Mouse (Mus musculus) lung, adult 2 months (tissue): ENCODE data around the gene Trpv2. TPM values are rescaled to one million over a fixed set of nuclear protein-coding genes. Genes with fewer than 3 reads are reported as not detected.
A peak's percentile ranks its signal among the peaks of the same experiment; 100 is the strongest.

Source experiments
- DNase-seq: peaks from one replicate; pipeline ENCODE4 v3.0.0; 2022
- H3K4me1 ChIP-seq: fragments of 200-500 bp; 2 replicates; pipeline ENCODE4 v1.6.1; 2011; ENCODE audit warnings: low read length; ENCODE audit not compliant: control insufficient read depth, insufficient read depth
- H3K4me3 ChIP-seq: fragments of 200-500 bp; replicated peaks from 2 replicates; pipeline ENCODE3; 2011; ENCODE audit warnings: low read depth, mild to moderate bottlenecking, control low read depth, low read length; ENCODE audit errors: extremely low read depth
- CTCF ChIP-seq: fragments of 200-500 bp; IDR thresholded peaks from 2 replicates; pipeline ENCODE4 v1.5.1; 2011; ENCODE audit warnings: mild to moderate bottlenecking, low read length, control low read depth; ENCODE audit not compliant: insufficient read depth
- POLR2A ChIP-seq: fragments of 200-500 bp; IDR thresholded peaks from 2 replicates; pipeline ENCODE4 v1.6.1; 2011; ENCODE audit warnings: low read depth, mild to moderate bottlenecking, control low read depth, low read length, borderline replicate concordance; ENCODE audit errors: extremely low read depth
- WGBS: fragments of 180-500 bp; shearing (Covaris S2); methylation state at CpG from one replicate; pipeline ENCODE4 v1.1.7; 2018; 5-methylcytosine and 5-hydroxymethylcytosine counted together
- polyA plus RNA-seq: library from polyadenylated mRNA; depleted of rRNA; stranded (reverse); fragments of >200 nt; gene quantifications from 2 replicates; pipeline ENCODE4 v1.2.3, GENCODE M21; 2012; rRNA removed

The Trpv2 gene
- polyA plus RNA-seq = 19.6 and 21.8 TPM in 2 replicates

GRCm38 (mm10) chr11:62573959-62574702, at the start of gene Trpv2:
Gene Trpv2 (plus strand): TSS chr11:62574486.
- TF ChIP-seq POLR2A = no peak
- no peak for TF ChIP-seq CTCF
- Histone ChIP-seq H3K4me1 (peaks cover 8% of the 10 kb centered on the region), H3K4me3 (peak within 1 kb of the TSS; percentile 87)
- DNase-seq = no peak
- 55% methylated on average over 6 of the region's 6 CpGs for WGBS

GRCm38 (mm10) chr11:62537089-62537488, 37.2 kb upstream of the Trpv2 start:
- Histone ChIP-seq H3K4me3 (no peak overlapping the region), H3K4me1 (peaks cover 6% of the 10 kb centered on the region)
- TF ChIP-seq CTCF (no peak), POLR2A (no peak)
- DNase-seq = no peak
- 96% methylated on average over 8 of the region's 8 CpGs for WGBS

GRCm38 (mm10) chr11:62537590-62537989, 36.7 kb upstream of the Trpv2 start:
- Histone ChIP-seq H3K4me1 (peaks cover 6% of the 10 kb centered on the region), H3K4me3 (no peak overlapping the region)
- DNase-seq = no peak
- 76% methylated on average over 7 of the region's 7 CpGs for whole genome bisulfite sequencing
- TF ChIP-seq CTCF (no peak), POLR2A (no peak)

GRCm38 (mm10) chr11:62538321-62539088, 35.8 kb upstream of the Trpv2 start:
- peak overlapping the region; percentile 83 for H3K4me3 ChIP-seq
- DNase-seq = peak; percentile 70
- peaks cover 6% of the 10 kb centered on the region for H3K4me1 ChIP-seq
- TF ChIP-seq POLR2A (no peak), CTCF (no peak)
- 1% methylated on average over 73 of the region's 73 CpGs for WGBS

- peak; percentile 78 for DNase-seq
- H3K4me3 ChIP-seq = peak within 1 kb of the TSS; percentile 83
- peaks cover 6% of the 10 kb centered on the region for H3K4me1 ChIP-seq
- WGBS = 9% methylated on average over 40 of the region's 57 CpGs
- TF ChIP-seq POLR2A (no peak), CTCF (no peak)
Observed at GRCm38 (mm10) chr11:62539089-62539890, 35.0 kb upstream of the Trpv2 start, which contains the start of gene Cenpv. Gene Cenpv (minus strand): TSS chr11:62539261.

- Histone ChIP-seq H3K4me1 (peaks cover 6% of the 10 kb centered on the region), H3K4me3 (no peak overlapping the region)
- DNase-seq = no peak
- TF ChIP-seq POLR2A (no peak), CTCF (no peak)
- WGBS = 86% methylated on average over 7 of the region's 7 CpGs
Observed at GRCm38 (mm10) chr11:62540167-62540566, 34.1 kb upstream of the Trpv2 start.

- 39% methylated on average over 2 of the region's 2 CpGs for WGBS
- Histone ChIP-seq H3K4me1 (peaks cover 6% of the 10 kb centered on the region), H3K4me3 (no peak overlapping the region)
- DNase-seq = no peak
- TF ChIP-seq CTCF (no peak), POLR2A (no peak)
Observed at GRCm38 (mm10) chr11:62540969-62541368, 33.3 kb upstream of the Trpv2 start.

- H3K4me3 ChIP-seq = no peak overlapping the region
- WGBS = 83% methylated on average over 8 of the region's 8 CpGs
- no peak for DNase-seq
- TF ChIP-seq POLR2A (no peak), CTCF (no peak)
- peaks cover 6% of the 10 kb centered on the region for H3K4me1 ChIP-seq
Observed at GRCm38 (mm10) chr11:62541581-62541980, 32.7 kb upstream of the Trpv2 start.

- Histone ChIP-seq H3K4me3 (no peak overlapping the region), H3K4me1 (peaks cover 4% of the 10 kb centered on the region)
- DNase-seq = no peak
- 77% methylated on average over 3 of the region's 3 CpGs for WGBS
- TF ChIP-seq CTCF (no peak), POLR2A (no peak)
Observed at GRCm38 (mm10) chr11:62543991-62544390, 30.3 kb upstream of the Trpv2 start.
